Mouse (Mus musculus) G1E (cell line): ENCODE results near the gene Acap1. TPM values are rescaled to one million over a fixed set of nuclear protein-coding genes. Genes with fewer than 3 reads are reported as not detected.
A peak's percentile ranks its signal among the peaks of the same experiment; 100 is the strongest.

Source experiments
- ATAC-seq: 2 replicates; pipeline ENCODE4 v1.8.0; 2016; ENCODE audit warnings: mild to moderate bottlenecking; ENCODE audit not compliant: insufficient number of reproducible peaks, poor library complexity, low FRiP score, severe bottlenecking; ENCODE audit errors: extremely low read depth
- DNase-seq: peaks from one replicate; pipeline ENCODE4 v3.0.0; 2012; ENCODE audit warnings: low spot score
- H3K27me3 ChIP-seq: 2 replicates; pipeline ENCODE4 v1.6.1; 2012; ENCODE audit warnings: mild to moderate bottlenecking, low read length, inconsistent platforms; ENCODE audit not compliant: insufficient read depth
- H3K36me3 ChIP-seq: replicated peaks from 2 replicates; pipeline ENCODE3; 2012; ENCODE audit warnings: mild to moderate bottlenecking, inconsistent platforms
- H3K4me1 ChIP-seq: 2 replicates; pipeline ENCODE4 v1.6.1; 2012; ENCODE audit warnings: low read depth, low read length, inconsistent platforms, mixed read lengths; ENCODE audit not compliant: insufficient read depth
- H3K4me3 ChIP-seq: 2 replicates; pipeline ENCODE4 v1.5.1; 2012; ENCODE audit warnings: low read depth, mild to moderate bottlenecking, inconsistent platforms, low read length, moderate library complexity, mixed read lengths
- H3K9me3 ChIP-seq: replicated peaks from 2 replicates; pipeline ENCODE4 v1.6.1; 2012; ENCODE audit warnings: inconsistent platforms
- CTCF ChIP-seq: IDR thresholded peaks from 2 replicates; pipeline ENCODE4 v1.5.1; 2012; ENCODE audit warnings: low read depth, low read length, inconsistent platforms, mixed read lengths
- GATA1 ChIP-seq: IDR thresholded peaks from 2 replicates; pipeline ENCODE4 v1.6.1; 2012; ENCODE audit warnings: borderline replicate concordance, low read length, inconsistent platforms, mixed read lengths
- GATA2 ChIP-seq: IDR thresholded peaks from 2 replicates; pipeline ENCODE4 v1.6.1; 2012; ENCODE audit warnings: low read depth, low read length, inconsistent platforms, borderline replicate concordance
- POLR2AphosphoS5 ChIP-seq: IDR thresholded peaks from 2 replicates; pipeline ENCODE4 v1.6.1; 2012; ENCODE audit warnings: low read depth, low read length, inconsistent platforms; ENCODE audit not compliant: insufficient replicate concordance
- TAL1 ChIP-seq: conservative IDR thresholded peaks from 2 replicates; pipeline ENCODE4 v1.6.1; 2012; ENCODE audit warnings: low read depth, low read length, inconsistent platforms, mixed read lengths
- polyA plus RNA-seq: library from polyadenylated mRNA; stranded (reverse); fragments of >175 nt; gene quantifications from 2 replicates; pipeline ENCODE4 v1.2.3, GENCODE M21; 2012
- total RNA-seq, 2 experiments: library from RNA; stranded (forward) in 1 of 2; stranded (reverse) in 1 of 2; fragments of 200-1000 nt in 1 of 2; fragments of >200 nt in 1 of 2; fragmentation: Nextera tagmentation in 1 of 2; gene quantifications; 2 replicates each; pipeline ENCODE4 v1.2.3; 2014 to 2017

Acap1 gene
- total and polyA plus RNA-seq, 3 experiments, result 98.7 to 216 (median 103) TPM

GRCm38 (mm10) chr11:69899870-69900269 lies 4.5 kb upstream of the Acap1 start:
- H3K4me1 ChIP-seq, result peaks cover 62% of the 10 kb centered on the region
- peaks cover 26% of the 10 kb centered on the region for H3K36me3 ChIP-seq
- no peaks in the 10 kb centered on the region for H3K27me3 ChIP-seq
- no peak for DNase-seq
- ATAC-seq, result no peak
- H3K4me3 ChIP-seq, result no peak overlapping the region
- TF ChIP-seq POLR2AphosphoS5 (no peak), GATA2 (no peak), CTCF (no peak), GATA1 (no peak), TAL1 (no peak)
- H3K9me3 ChIP-seq, result no peaks in the 10 kb centered on the region

- H3K4me3 ChIP-seq, result peak overlapping the region; percentile 70
- DNase-seq (peak; percentile 60), ATAC-seq (peak; percentile 60)
- H3K36me3 ChIP-seq, result peaks cover 42% of the 10 kb centered on the region
- no peaks in the 10 kb centered on the region for H3K9me3 ChIP-seq
- H3K27me3 ChIP-seq, result no peaks in the 10 kb centered on the region
- peaks cover 50% of the 10 kb centered on the region for H3K4me1 ChIP-seq
- TF ChIP-seq CTCF, result no peak
- TF ChIP-seq GATA1, result no peak
- TF ChIP-seq POLR2AphosphoS5, result no peak
- no peak for TF ChIP-seq TAL1
- no peak for TF ChIP-seq GATA2
Measured at GRCm38 (mm10) chr11:69894671-69895070, 668 bp downstream of the Acap1 start.

- no peaks in the 10 kb centered on the region for H3K27me3 ChIP-seq
- no peak for DNase-seq
- TF ChIP-seq CTCF (no peak), GATA1 (no peak), POLR2AphosphoS5 (no peak), GATA2 (no peak), TAL1 (no peak)
- H3K36me3 ChIP-seq, result peaks cover 67% of the 10 kb centered on the region
- H3K4me1 ChIP-seq, result peaks cover 57% of the 10 kb centered on the region
- no peak for ATAC-seq
- no peaks in the 10 kb centered on the region for H3K9me3 ChIP-seq
- no peak overlapping the region for H3K4me3 ChIP-seq
Measured at GRCm38 (mm10) chr11:69891482-69891881, 3.9 kb downstream of the Acap1 start.

GRCm38 (mm10) chr11:69886907-69887635 lies 8.3 kb downstream of the Acap1 start:
- Histone ChIP-seq H3K36me3 (peaks cover 98% of the 10 kb centered on the region), H3K4me3 (peak overlapping the region; percentile 7; the same call in 1 of the 2 replicates), H3K4me1 (peaks cover 60% of the 10 kb centered on the region), H3K9me3 (no peaks in the 10 kb centered on the region), H3K27me3 (no peaks in the 10 kb centered on the region)
- no peak for TF ChIP-seq GATA1
- peak; percentile 52 for TF ChIP-seq TAL1
- ATAC-seq (no peak; the same call in 1 of the 2 replicates), DNase-seq (no peak)

- no peak for TF ChIP-seq GATA2
- TF ChIP-seq POLR2AphosphoS5, result no peak
- TF ChIP-seq CTCF, result no peak
- no peak for TF ChIP-seq TAL1
- no peak for TF ChIP-seq GATA1
- no peaks in the 10 kb centered on the region for H3K9me3 ChIP-seq
- no peak overlapping the region for H3K4me3 ChIP-seq
- H3K4me1 ChIP-seq, result peaks cover 70% of the 10 kb centered on the region
- peaks cover 4% of the 10 kb centered on the region; the same call in 1 of the 2 replicates for H3K27me3 ChIP-seq
- peaks cover 87% of the 10 kb centered on the region for H3K36me3 ChIP-seq
- ATAC-seq, result no peak
- DNase-seq, result no peak
Measured at GRCm38 (mm10) chr11:69884663-69885062, 10.7 kb downstream of the Acap1 start.

- ATAC-seq, result no peak
- TF ChIP-seq POLR2AphosphoS5 (no peak), GATA1 (no peak), TAL1 (no peak), CTCF (no peak), GATA2 (no peak)
- H3K9me3 ChIP-seq, result no peaks in the 10 kb centered on the region
- H3K36me3 ChIP-seq, result peaks cover 87% of the 10 kb centered on the region
- H3K4me3 ChIP-seq, result no peak overlapping the region
- peaks cover 6% of the 10 kb centered on the region; the same call in 1 of the 2 replicates for H3K27me3 ChIP-seq
- H3K4me1 ChIP-seq, result peaks cover 74% of the 10 kb centered on the region
- DNase-seq, result no peak
Measured at GRCm38 (mm10) chr11:69884240-69884639, 11.1 kb downstream of the Acap1 start.
